Mouse (Mus musculus): ENCODE measurements at regions not wholly inside any gene's neighbourhood (a gene's known extent, or its start where the extent isn't known, plus 50 kb on each side); places are given as distances from the start of the nearest gene placed in this dataset.
A peak's percentile ranks its signal among the peaks of the same experiment; 100 is the strongest.

- Histone ChIP-seq H3K4me2 (replicated peaks) (no peak overlapping the region), H3K9ac (no peak overlapping the region), H3K27me3 (no peaks in the 10 kb centered on the region), H3K36me3 (no peaks in the 10 kb centered on the region), H3K9me3 (no peaks in the 10 kb centered on the region), H3K4me3 (no peak overlapping the region), H3K27ac (no peak overlapping the region), H3K4me1 (no peaks in the 10 kb centered on the region)
- ATAC-seq (ENCODE audit: low FRiP score, low read depth), result no peak
- WGBS, result 69% methylated on average over 2 of the region's 2 CpGs
Measured at GRCm38 (mm10) chr13:35079685-35080084, 52.8 kb upstream of the Eci2 start.

GRCm38 (mm10) chr13:35085386-35085785 is 58.5 kb upstream of the Eci2 start:
- Histone ChIP-seq H3K27me3 (no peaks in the 10 kb centered on the region), H3K4me3 (no peak overlapping the region), H3K9me3 (no peaks in the 10 kb centered on the region), H3K27ac (no peak overlapping the region), H3K9ac (no peak overlapping the region), H3K36me3 (no peaks in the 10 kb centered on the region), H3K4me2 (replicated peaks) (no peak overlapping the region), H3K4me1 (no peaks in the 10 kb centered on the region)
- ATAC-seq (ENCODE audit: low FRiP score, low read depth), result no peak
- WGBS, result 63% methylated on average over 3 of the region's 3 CpGs

GRCm38 (mm10) chr13:35087246-35088040 is 60.5 kb upstream of the Eci2 start:
- Histone ChIP-seq H3K4me1 (no peaks in the 10 kb centered on the region), H3K27me3 (no peaks in the 10 kb centered on the region), H3K9me3 (no peaks in the 10 kb centered on the region), H3K36me3 (no peaks in the 10 kb centered on the region), H3K27ac (no peak overlapping the region), H3K4me3 (no peak overlapping the region), H3K4me2 (replicated peaks) (no peak overlapping the region), H3K9ac (no peak overlapping the region)
- ATAC-seq (ENCODE audit: low FRiP score, low read depth), result no peak
- 79% methylated on average over 6 of the region's 6 CpGs for WGBS

GRCm38 (mm10) chr13:35091155-35091554 is 64.3 kb upstream of the Eci2 start:
- Histone ChIP-seq H3K4me1 (no peaks in the 10 kb centered on the region), H3K36me3 (no peaks in the 10 kb centered on the region), H3K27ac (no peak overlapping the region), H3K4me2 (replicated peaks) (no peak overlapping the region), H3K9ac (no peak overlapping the region), H3K27me3 (no peaks in the 10 kb centered on the region), H3K9me3 (no peaks in the 10 kb centered on the region), H3K4me3 (no peak overlapping the region)
- ATAC-seq (ENCODE audit: low FRiP score, low read depth), result no peak
- 84% methylated on average over 3 of the region's 3 CpGs for WGBS

- no peak for ATAC-seq (ENCODE audit: low FRiP score, low read depth)
- H3K27ac ChIP-seq, result no peak overlapping the region
- no peak overlapping the region for H3K4me3 ChIP-seq
- no peaks in the 10 kb centered on the region for H3K36me3 ChIP-seq
- H3K9me3 ChIP-seq, result no peaks in the 10 kb centered on the region
- H3K27me3 ChIP-seq, result no peaks in the 10 kb centered on the region
- H3K4me2 ChIP-seq (replicated peaks), result no peak overlapping the region
- no peaks in the 10 kb centered on the region for H3K4me1 ChIP-seq
- WGBS, result 33% methylated on average over 1 of the region's 1 CpGs
- no peak overlapping the region for H3K9ac ChIP-seq
Measured at GRCm38 (mm10) chr13:35119782-35120181, 92.9 kb upstream of the Eci2 start.

- H3K4me1 ChIP-seq, result no peaks in the 10 kb centered on the region
- no peaks in the 10 kb centered on the region for H3K27me3 ChIP-seq
- H3K27ac ChIP-seq, result no peak overlapping the region
- WGBS, result 53% methylated on average over 2 of the region's 2 CpGs
- ATAC-seq (ENCODE audit: low FRiP score, low read depth), result no peak
- no peak overlapping the region for H3K9ac ChIP-seq
- no peak overlapping the region for H3K4me2 ChIP-seq (replicated peaks)
- no peaks in the 10 kb centered on the region for H3K9me3 ChIP-seq
- no peak overlapping the region for H3K4me3 ChIP-seq
- H3K36me3 ChIP-seq, result no peaks in the 10 kb centered on the region
Measured at GRCm38 (mm10) chr13:35129475-35129874, 102.6 kb upstream of the Eci2 start.

- no peaks in the 10 kb centered on the region for H3K36me3 ChIP-seq
- ATAC-seq (ENCODE audit: low FRiP score, low read depth), result no peak
- no peaks in the 10 kb centered on the region for H3K9me3 ChIP-seq
- H3K27me3 ChIP-seq, result no peaks in the 10 kb centered on the region
- 71% methylated on average over 8 of the region's 8 CpGs for WGBS
- no peaks in the 10 kb centered on the region for H3K4me1 ChIP-seq
- no peak overlapping the region for H3K9ac ChIP-seq
- H3K27ac ChIP-seq, result no peak overlapping the region
- H3K4me3 ChIP-seq, result no peak overlapping the region
- no peak overlapping the region for H3K4me2 ChIP-seq (replicated peaks)
Measured at GRCm38 (mm10) chr13:35131272-35132185, 104.6 kb upstream of the Eci2 start.

GRCm38 (mm10) chr13:35151629-35152028 is 124.7 kb upstream of the Eci2 start:
- Histone ChIP-seq H3K9me3 (no peaks in the 10 kb centered on the region), H3K27ac (no peak overlapping the region), H3K27me3 (no peaks in the 10 kb centered on the region), H3K4me1 (peaks cover 3% of the 10 kb centered on the region; the same call in 1 of the 2 replicates), H3K9ac (no peak overlapping the region), H3K36me3 (no peaks in the 10 kb centered on the region), H3K4me2 (replicated peaks) (no peak overlapping the region), H3K4me3 (no peak overlapping the region)
- WGBS, result 86% methylated on average over 1 of the region's 1 CpGs
- no peak for ATAC-seq (ENCODE audit: low FRiP score, low read depth)

GRCm38 (mm10) chr13:35159456-35159855 is 132.6 kb upstream of the Eci2 start:
- H3K9me3 ChIP-seq, result no peaks in the 10 kb centered on the region
- ATAC-seq (ENCODE audit: low FRiP score, low read depth), result peak; percentile 61; the same call in 1 of the 2 replicates
- no peaks in the 10 kb centered on the region for H3K36me3 ChIP-seq
- H3K9ac ChIP-seq, result no peak overlapping the region
- H3K4me2 ChIP-seq (replicated peaks), result no peak overlapping the region
- 50% methylated on average over 3 of the region's 3 CpGs for WGBS
- H3K27ac ChIP-seq, result no peak overlapping the region
- no peaks in the 10 kb centered on the region for H3K4me1 ChIP-seq
- H3K4me3 ChIP-seq, result no peak overlapping the region
- H3K27me3 ChIP-seq, result no peaks in the 10 kb centered on the region

- Histone ChIP-seq H3K27me3 (no peaks in the 10 kb centered on the region), H3K4me3 (no peak overlapping the region), H3K4me2 (replicated peaks) (no peak overlapping the region), H3K9me3 (no peaks in the 10 kb centered on the region), H3K4me1 (peaks cover 6% of the 10 kb centered on the region), H3K27ac (no peak overlapping the region), H3K9ac (no peak overlapping the region), H3K36me3 (no peaks in the 10 kb centered on the region)
- 23% methylated on average over 2 of the region's 2 CpGs for WGBS
- ATAC-seq (ENCODE audit: low FRiP score, low read depth), result no peak
Measured at GRCm38 (mm10) chr13:35160767-35161166, 133.9 kb upstream of the Eci2 start.

- H3K9ac ChIP-seq, result no peak overlapping the region
- H3K4me3 ChIP-seq, result no peak overlapping the region
- no peaks in the 10 kb centered on the region for H3K9me3 ChIP-seq
- H3K27me3 ChIP-seq, result no peaks in the 10 kb centered on the region
- H3K27ac ChIP-seq, result no peak overlapping the region
- no peak for ATAC-seq (ENCODE audit: low FRiP score, low read depth)
- H3K4me1 ChIP-seq, result peaks cover 11% of the 10 kb centered on the region
- H3K36me3 ChIP-seq, result no peaks in the 10 kb centered on the region
- WGBS, result 52% methylated on average over 5 of the region's 5 CpGs
- H3K4me2 ChIP-seq (replicated peaks), result no peak overlapping the region
Measured at GRCm38 (mm10) chr13:35166080-35166479, 139.2 kb upstream of the Eci2 start.

GRCm38 (mm10) chr13:35166831-35167541 is 140.1 kb upstream of the Eci2 start:
- Histone ChIP-seq H3K27ac (no peak overlapping the region), H3K4me1 (peaks cover 12% of the 10 kb centered on the region), H3K27me3 (no peaks in the 10 kb centered on the region), H3K4me2 (replicated peaks) (no peak overlapping the region), H3K9ac (no peak overlapping the region), H3K9me3 (no peaks in the 10 kb centered on the region), H3K36me3 (no peaks in the 10 kb centered on the region), H3K4me3 (no peak overlapping the region)
- WGBS, result 75% methylated on average over 8 of the region's 8 CpGs
- ATAC-seq (ENCODE audit: low FRiP score, low read depth), result no peak

All from limb, embryonic 13.5 days (tissue).